Mouse (Mus musculus) left cerebral cortex, adult 8-10 months (tissue): Measurements from ENCODE around the gene Flrt1. TPM values are rescaled to one million over a fixed set of nuclear protein-coding genes. Genes with fewer than 3 reads are reported as not detected.

Source experiments
- DNase-seq, 2 experiments: peaks; one replicate each; pipeline ENCODE4 v3.0.0; 2022; ENCODE audit warnings: low spot score in 2 of 2
- total RNA-seq, 4 experiments: library from RNA; stranded (reverse); gene quantifications; 2 replicates each; pipeline ENCODE4 v1.2.4; 2022

The Flrt1 gene
- total RNA-seq = 10 to 100 TPM; 35.6 to 42.2 (median 39.1) TPM

GRCm38 (mm10) chr19:7105544-7105943, at the start of gene Flrt1:
TSS of gene Flrt1 (minus strand) at chr19:7105729.
- no peak for DNase-seq

- DNase-seq = peak in 1 of 2 experiments; percentile 79
Measured at GRCm38 (mm10) chr19:7155196-7155595, 49.7 kb upstream of the Flrt1 start.

- peak in 1 of 2 experiments; percentile 56 for DNase-seq
Measured at GRCm38 (mm10) chr19:7153232-7153631, 47.7 kb upstream of the Flrt1 start.

- no peak for DNase-seq
Measured at GRCm38 (mm10) chr19:7151927-7152653, 46.6 kb upstream of the Flrt1 start.

GRCm38 (mm10) chr19:7151300-7151926, 45.9 kb upstream of the Flrt1 start:
- no peak for DNase-seq

- peak in 1 of 2 experiments; percentile 46 for DNase-seq
Measured at GRCm38 (mm10) chr19:7149158-7149685, 43.7 kb upstream of the Flrt1 start.

GRCm38 (mm10) chr19:7148541-7149085, 43.1 kb upstream of the Flrt1 start:
- DNase-seq = no peak

GRCm38 (mm10) chr19:7148096-7148495, 42.6 kb upstream of the Flrt1 start:
- peak in 1 of 2 experiments; percentile 69 for DNase-seq

GRCm38 (mm10) chr19:7146376-7146775, 40.8 kb upstream of the Flrt1 start:
- no peak for DNase-seq

- no peak for DNase-seq
Measured at GRCm38 (mm10) chr19:7144458-7144857, 38.9 kb upstream of the Flrt1 start.

GRCm38 (mm10) chr19:7143854-7144253, 38.3 kb upstream of the Flrt1 start:
- peak in 1 of 2 experiments; percentile 69 for DNase-seq

- DNase-seq = no peak
Measured at GRCm38 (mm10) chr19:7142207-7142915, 36.8 kb upstream of the Flrt1 start.

GRCm38 (mm10) chr19:7140856-7141421, 35.4 kb upstream of the Flrt1 start:
- peak in 1 of 2 experiments; percentile 51 for DNase-seq

GRCm38 (mm10) chr19:7140373-7140772, 34.8 kb upstream of the Flrt1 start:
- no peak for DNase-seq

GRCm38 (mm10) chr19:7139321-7139720, 33.8 kb upstream of the Flrt1 start:
- no peak for DNase-seq

- no peak for DNase-seq
Measured at GRCm38 (mm10) chr19:7138327-7138726, 32.8 kb upstream of the Flrt1 start.

- DNase-seq = no peak
Measured at GRCm38 (mm10) chr19:7136714-7137498, 31.4 kb upstream of the Flrt1 start.

GRCm38 (mm10) chr19:7136016-7136415, 30.5 kb upstream of the Flrt1 start:
- no peak for DNase-seq

- no peak for DNase-seq
Measured at GRCm38 (mm10) chr19:7135525-7135924, 30.0 kb upstream of the Flrt1 start.

- no peak for DNase-seq
Measured at GRCm38 (mm10) chr19:7134631-7135091, 29.1 kb upstream of the Flrt1 start.
